Mouse (Mus musculus) thymus, adult 2 months (tissue): ENCODE measurements around the gene Igsf9. TPM values are rescaled to one million over a fixed set of nuclear protein-coding genes. Genes with fewer than 3 reads are reported as not detected.

Experiments used
- DNase-seq: peaks from one replicate; pipeline ENCODE4 v3.0.0; 2021
- H3K27ac ChIP-seq: fragments of 200-500 bp; 2 replicates; pipeline ENCODE4 v1.5.1; 2012; ENCODE audit warnings: low read length, control low read depth; ENCODE audit not compliant: control insufficient read depth, insufficient read depth
- H3K27me3 ChIP-seq: fragments of 200-500 bp; 2 replicates; pipeline ENCODE4 v1.6.1; 2012; ENCODE audit warnings: mild to moderate bottlenecking, low read length, moderate library complexity, mixed read lengths; ENCODE audit not compliant: control insufficient read depth, insufficient read depth
- H3K36me3 ChIP-seq: fragments of 200-500 bp; 2 replicates; pipeline ENCODE4 v1.6.1; 2012; ENCODE audit warnings: mild to moderate bottlenecking, low read length, moderate library complexity; ENCODE audit not compliant: control insufficient read depth, insufficient read depth
- H3K4me1 ChIP-seq: fragments of 200-500 bp; replicated peaks from 2 replicates; pipeline ENCODE4 v1.6.1; 2012; ENCODE audit warnings: low read length; ENCODE audit not compliant: control insufficient read depth, insufficient read depth
- H3K4me3 ChIP-seq: fragments of 200-500 bp; 2 replicates; pipeline ENCODE4 v1.5.1; 2012; ENCODE audit warnings: mild to moderate bottlenecking, low read length, control low read depth, moderate library complexity; ENCODE audit not compliant: control insufficient read depth, insufficient read depth
- CTCF ChIP-seq: fragments of 200-500 bp; IDR thresholded peaks from 2 replicates; pipeline ENCODE4 v1.5.1; 2012; ENCODE audit warnings: mild to moderate bottlenecking, control low read depth, low read length, moderate library complexity, borderline replicate concordance; ENCODE audit not compliant: control insufficient read depth, poor library complexity, insufficient read depth; ENCODE audit errors: extremely low read depth
- POLR2A ChIP-seq: fragments of 200-500 bp; IDR thresholded peaks from 2 replicates; pipeline ENCODE4 v1.6.1; 2012; ENCODE audit warnings: mild to moderate bottlenecking, low read length, control low read depth, moderate library complexity; ENCODE audit not compliant: control insufficient read depth, poor library complexity, insufficient read depth; ENCODE audit errors: extremely low read depth
- WGBS: fragments of 180-500 bp; shearing (Covaris S2); methylation state at CpG from one replicate; pipeline ENCODE4 v1.1.7; 2018; 5-methylcytosine and 5-hydroxymethylcytosine counted together
- polyA plus RNA-seq: library from polyadenylated mRNA; depleted of rRNA; stranded (reverse); fragments of >200 nt; gene quantifications from 2 replicates; pipeline ENCODE4 v1.2.3, GENCODE M21; 2012

Gene Igsf9
- polyA plus RNA-seq, 1 experiment = 20.3 TPM

DNA sequence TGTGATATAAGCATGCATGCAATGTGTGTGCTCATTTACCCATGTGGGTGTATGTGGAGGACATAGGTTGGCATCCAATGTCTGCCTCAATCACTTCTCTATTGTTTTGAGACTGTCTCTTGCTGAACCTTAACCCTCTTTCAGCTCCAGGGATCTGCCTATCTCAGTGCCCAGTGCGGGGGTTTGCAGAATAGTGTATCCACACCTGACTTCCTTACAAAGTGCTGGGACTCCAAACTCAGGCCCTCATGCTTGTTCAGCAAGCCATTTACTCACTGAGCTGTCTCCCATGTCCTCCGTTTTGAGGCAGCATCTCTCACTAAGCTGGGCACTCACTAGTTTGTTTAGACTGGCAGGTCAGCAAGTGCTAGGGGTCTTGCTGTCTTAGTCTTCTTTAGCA lies 43.0 kb upstream of the Igsf9 start:
- Histone ChIP-seq H3K27ac (no peak overlapping the region), H3K4me1 (no peaks in the 10 kb centered on the region), H3K27me3 (no peaks in the 10 kb centered on the region), H3K36me3 (no peaks in the 10 kb centered on the region), H3K4me3 (no peak overlapping the region)
- TF ChIP-seq CTCF (no peak), POLR2A (no peak)
- WGBS = 93% methylated on average over 2 of the region's 2 CpGs
- no peak for DNase-seq

DNA sequence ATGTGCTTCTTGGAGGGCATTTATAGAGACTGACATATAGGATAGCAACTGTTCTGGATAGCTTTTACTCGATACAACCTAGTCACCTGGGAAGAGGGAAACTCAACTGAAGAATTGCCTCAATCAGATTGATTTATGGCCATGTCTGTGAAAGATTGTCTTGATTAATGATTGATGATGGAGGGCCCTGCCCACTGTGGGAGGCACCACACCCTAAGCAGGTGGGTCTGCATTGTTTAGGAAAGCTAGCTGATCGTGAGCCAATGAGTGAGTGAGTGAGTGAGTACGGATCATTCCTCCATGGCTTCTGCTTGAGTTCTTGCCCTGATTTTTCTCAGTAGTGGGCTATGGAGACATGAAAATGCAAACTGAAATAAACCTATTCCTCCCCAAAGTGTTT lies 41.1 kb upstream of the Igsf9 start:
- TF ChIP-seq POLR2A = no peak
- no peak for TF ChIP-seq CTCF
- no peak overlapping the region for H3K27ac ChIP-seq
- no peaks in the 10 kb centered on the region for H3K27me3 ChIP-seq
- H3K36me3 ChIP-seq = no peaks in the 10 kb centered on the region
- H3K4me3 ChIP-seq = no peak overlapping the region
- WGBS = 97% methylated on average over 3 of the region's 3 CpGs
- H3K4me1 ChIP-seq = no peaks in the 10 kb centered on the region
- DNase-seq = no peak

DNA sequence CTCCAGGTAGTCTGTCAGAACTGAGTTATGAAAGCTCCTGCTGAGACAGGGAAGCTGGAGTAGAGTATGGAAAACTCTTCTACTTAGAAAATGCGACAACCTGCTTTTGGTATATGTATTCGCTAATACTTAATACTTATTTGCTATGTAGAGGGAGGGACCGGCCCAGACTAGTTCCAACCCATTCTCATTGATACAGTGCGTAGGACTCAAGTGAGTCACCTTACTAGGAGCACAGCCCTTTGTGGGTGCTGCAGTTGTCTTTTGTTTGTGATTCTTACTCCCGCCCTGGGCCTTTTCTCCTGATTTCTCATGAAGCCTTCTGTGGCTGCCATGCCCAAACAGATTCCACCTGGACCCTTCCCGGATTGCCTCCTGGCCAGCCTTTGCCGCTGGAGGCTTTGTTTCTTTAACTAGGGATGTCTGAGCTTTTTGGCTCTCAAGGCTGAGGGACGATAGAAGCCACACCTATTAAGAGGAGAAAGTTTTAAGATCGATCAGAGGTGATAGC lies 39.6 kb upstream of the Igsf9 start:
- WGBS = 97% methylated on average over 9 of the region's 9 CpGs

DNA sequence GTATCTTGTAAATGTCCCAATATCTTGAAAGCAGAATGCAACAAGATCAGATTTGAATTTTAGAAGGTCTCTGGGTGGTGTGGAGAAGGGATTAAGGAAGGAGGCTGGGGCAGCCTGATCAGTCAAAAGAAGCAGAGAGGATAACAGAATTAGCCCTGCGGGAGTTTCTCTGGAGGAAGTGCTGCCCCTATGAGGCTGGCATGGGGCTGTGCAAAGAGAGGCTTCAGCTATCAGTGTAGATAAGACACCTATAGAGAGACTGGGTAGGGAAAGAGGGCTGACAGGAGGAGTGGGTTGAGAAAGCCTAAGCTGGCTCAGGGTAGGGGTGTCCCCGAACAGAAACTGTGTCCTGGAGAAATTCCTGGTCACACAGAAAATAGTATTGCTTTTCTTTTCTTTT lies 31.4 kb upstream of the Igsf9 start:
- H3K4me1 ChIP-seq = peaks cover 8% of the 10 kb centered on the region
- H3K4me3 ChIP-seq = no peak overlapping the region
- TF ChIP-seq CTCF = no peak
- no peak for TF ChIP-seq POLR2A
- no peak overlapping the region for H3K27ac ChIP-seq
- no peaks in the 10 kb centered on the region for H3K36me3 ChIP-seq
- H3K27me3 ChIP-seq = no peaks in the 10 kb centered on the region
- DNase-seq = no peak
- WGBS = 84% methylated on average over 2 of the region's 2 CpGs

More for the DNA sequence above, 39.6 kb upstream of the Igsf9 start:
- Histone ChIP-seq H3K4me3 (no peak overlapping the region), H3K4me1 (no peaks in the 10 kb centered on the region), H3K27ac (no peak overlapping the region), H3K36me3 (no peaks in the 10 kb centered on the region), H3K27me3 (no peaks in the 10 kb centered on the region)
- no peak for DNase-seq
- TF ChIP-seq CTCF (no peak), POLR2A (no peak)

- no peak for DNase-seq
- WGBS = 19% methylated on average over 17 of the region's 17 CpGs
- Histone ChIP-seq H3K4me3 (no peak overlapping the region), H3K36me3 (no peaks in the 10 kb centered on the region), H3K27ac (no peak overlapping the region), H3K27me3 (no peaks in the 10 kb centered on the region), H3K4me1 (peaks cover 12% of the 10 kb centered on the region)
- TF ChIP-seq POLR2A (no peak), CTCF (no peak)
These were observed 30.6 kb upstream of the Igsf9 start for GRCm38 (mm10) chr1:172450848-172451470.

- no peak for DNase-seq
- H3K27ac ChIP-seq = no peak overlapping the region
- H3K27me3 ChIP-seq = no peaks in the 10 kb centered on the region
- WGBS = 91% methylated on average over 2 of the region's 2 CpGs
- no peak overlapping the region for H3K4me3 ChIP-seq
- TF ChIP-seq CTCF = no peak
- no peak for TF ChIP-seq POLR2A
- peaks cover 13% of the 10 kb centered on the region for H3K4me1 ChIP-seq
- H3K36me3 ChIP-seq = no peaks in the 10 kb centered on the region
These were observed 28.7 kb upstream of the Igsf9 start for GRCm38 (mm10) chr1:172452911-172453310.
